Mouse (Mus musculus) right cerebral cortex, postnatal 4 days (tissue): Measurements from ENCODE around the gene Vps8.
"Not testable (repeated sequence)": the region's sequence is repeated elsewhere in the genome, so short reads cannot be mapped to it uniquely, and the experiment has no call there.

Experiments
- DNase-seq: peaks from one replicate; pipeline ENCODE4 v3.0.0-alpha.2; 2022

Gene Vps8

GRCm38 (mm10) chr16:21636156-21636853, 213.4 kb downstream of the Vps8 start:
- DNase-seq, result no peak

GRCm38 (mm10) chr16:21637201-21637819, 214.4 kb downstream of the Vps8 start:
- no peak for DNase-seq

DNA sequence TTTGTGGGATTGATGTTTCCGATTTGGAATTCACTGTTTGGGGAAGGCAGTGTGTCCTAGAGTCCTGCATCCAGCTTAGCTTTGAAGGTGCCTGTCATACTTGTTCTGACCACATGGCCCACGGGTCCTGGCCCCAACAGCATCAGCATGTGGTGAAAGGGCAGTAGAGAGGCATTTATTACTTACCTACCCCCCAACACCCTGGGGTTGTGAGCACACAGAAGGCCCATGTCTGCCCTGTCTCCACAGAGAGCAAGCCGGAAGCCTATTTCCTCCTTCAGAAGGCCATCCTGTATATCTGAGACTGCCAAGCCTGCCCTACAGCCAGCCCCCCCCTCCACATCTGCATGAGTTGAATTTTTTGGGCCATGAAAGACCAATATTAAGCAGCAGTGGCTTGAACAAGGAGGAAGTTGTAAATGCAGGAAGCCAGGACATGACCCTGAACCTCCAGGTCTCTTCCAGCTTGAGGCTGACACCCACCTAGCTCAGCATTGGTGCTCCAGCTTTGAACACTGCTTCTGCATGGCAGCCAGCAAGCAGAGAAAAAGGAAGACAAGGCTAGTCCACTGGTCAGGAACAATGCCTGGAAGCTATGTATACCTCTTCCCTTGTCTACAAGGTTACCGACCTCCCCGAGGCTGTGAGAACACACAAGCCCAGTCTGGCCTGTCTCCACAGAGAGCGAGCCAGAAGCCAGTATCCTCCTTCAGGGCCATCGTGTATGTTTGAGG, 218.0 kb downstream of the Vps8 start:
- DNase-seq, result no peak

DNA sequence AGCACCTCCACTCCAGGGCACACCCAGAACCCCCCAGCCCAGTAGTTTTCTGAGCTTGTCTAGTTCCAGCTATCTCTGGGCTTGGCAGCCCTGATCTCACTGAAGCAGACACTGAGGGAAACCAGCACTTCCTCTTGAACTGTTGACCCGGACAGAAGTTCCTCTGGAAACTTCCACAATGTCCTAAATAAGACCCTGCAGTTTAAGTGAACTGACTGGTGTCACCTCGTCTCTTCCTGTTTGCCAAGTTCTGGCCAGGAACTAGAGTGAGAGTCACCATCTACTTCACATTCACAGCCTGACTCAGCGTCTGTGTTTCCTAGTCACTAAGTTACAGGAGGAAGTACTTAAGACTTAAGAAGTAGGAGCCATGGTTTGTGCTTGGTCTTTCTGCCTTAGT, 219.0 kb downstream of the Vps8 start:
- DNase-seq, result no peak

GRCm38 (mm10) chr16:21642906-21643305, 220.0 kb downstream of the Vps8 start:
- no peak for DNase-seq

DNA sequence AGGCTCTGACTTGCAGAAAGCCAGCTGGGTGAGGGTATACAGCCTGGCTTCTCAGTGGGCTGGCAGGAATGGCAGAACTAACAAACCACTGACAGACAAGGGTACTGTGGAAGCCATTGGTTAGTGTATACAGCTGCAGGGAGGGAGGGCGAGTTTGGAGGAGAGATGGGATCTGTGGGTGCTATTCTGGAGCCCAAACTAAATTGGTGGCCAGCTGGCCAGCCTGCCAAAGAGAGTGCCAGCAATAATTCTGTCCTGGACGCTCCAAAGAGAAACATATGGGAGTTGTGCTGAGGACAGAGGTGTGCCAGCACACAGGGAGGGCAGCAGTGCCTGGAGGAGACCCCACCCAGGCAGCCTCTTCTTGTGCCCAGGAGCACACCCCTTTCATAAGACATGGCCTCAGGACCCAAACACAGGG, 220.7 kb downstream of the Vps8 start:
- DNase-seq, result no peak

- DNase-seq, result no peak
These were observed 221.2 kb downstream of the Vps8 start for GRCm38 (mm10) chr16:21644066-21644561.

DNA sequence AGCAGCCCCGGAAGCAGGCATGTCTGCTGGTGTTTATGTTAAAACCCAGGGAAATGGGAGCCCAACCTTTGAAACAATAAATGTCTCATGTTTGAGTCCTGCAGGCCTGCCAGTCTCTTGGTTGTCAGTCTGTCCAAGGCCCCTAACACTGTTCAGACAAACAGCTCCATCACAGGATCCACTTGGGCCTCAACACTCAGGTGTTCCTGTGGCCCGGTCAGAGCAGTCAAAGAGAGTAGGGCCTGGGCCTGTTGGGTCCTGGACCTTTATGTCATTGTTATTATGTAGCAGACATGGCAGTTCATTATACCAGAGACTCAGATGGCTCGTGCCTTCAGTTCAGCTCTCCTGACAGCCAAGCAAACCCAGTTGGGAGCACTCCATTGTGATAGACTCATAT, 221.7 kb downstream of the Vps8 start:
- DNase-seq, result no peak

DNA sequence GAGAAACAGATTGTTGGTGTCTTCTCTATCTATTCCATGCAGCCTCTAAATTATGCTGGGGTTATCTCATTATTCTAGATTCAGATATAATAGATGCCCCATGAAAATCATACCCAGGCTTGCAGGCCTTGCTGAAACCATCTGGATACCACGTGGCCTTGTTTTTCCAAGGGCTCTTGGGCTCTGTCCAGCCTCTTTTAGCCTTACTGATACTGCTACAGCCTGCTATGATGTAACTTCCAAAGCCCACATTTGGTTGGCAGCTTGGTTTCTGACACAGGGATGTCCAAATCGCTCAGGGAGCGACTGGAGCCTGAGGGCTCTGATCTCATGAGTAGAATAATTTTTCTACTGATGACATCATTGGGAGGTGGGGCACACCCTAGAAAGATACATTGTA, 223.0 kb downstream of the Vps8 start:
- DNase-seq, result no peak

- DNase-seq, result no peak
These were observed 223.6 kb downstream of the Vps8 start for GRCm38 (mm10) chr16:21646496-21646895.

GRCm38 (mm10) chr16:21648800-21649199, 225.9 kb downstream of the Vps8 start:
- DNase-seq, result no peak

DNA sequence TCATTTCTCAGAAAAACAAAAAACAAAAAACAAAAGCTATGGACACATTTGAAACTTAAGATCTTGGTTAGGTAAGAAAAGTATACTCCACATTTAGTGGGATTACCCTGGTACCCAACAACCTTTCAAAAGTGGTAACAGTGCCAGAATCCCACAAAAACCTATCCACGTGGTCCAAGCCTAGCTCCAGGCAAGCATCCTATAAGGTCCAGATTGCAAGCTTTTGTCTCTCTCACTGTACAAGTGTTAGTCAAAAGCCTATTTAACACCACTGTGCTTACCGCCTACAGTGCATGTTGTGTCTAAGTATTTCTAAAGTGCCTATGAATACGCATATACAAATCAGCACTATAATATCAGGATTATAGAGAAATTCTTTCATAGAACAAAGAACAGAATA, 227.4 kb downstream of the Vps8 start:
- DNase-seq, result no peak

- no peak for DNase-seq
These were observed 228.2 kb downstream of the Vps8 start for GRCm38 (mm10) chr16:21651161-21651560.

GRCm38 (mm10) chr16:21653151-21653550, 230.2 kb downstream of the Vps8 start:
- no peak for DNase-seq

DNA sequence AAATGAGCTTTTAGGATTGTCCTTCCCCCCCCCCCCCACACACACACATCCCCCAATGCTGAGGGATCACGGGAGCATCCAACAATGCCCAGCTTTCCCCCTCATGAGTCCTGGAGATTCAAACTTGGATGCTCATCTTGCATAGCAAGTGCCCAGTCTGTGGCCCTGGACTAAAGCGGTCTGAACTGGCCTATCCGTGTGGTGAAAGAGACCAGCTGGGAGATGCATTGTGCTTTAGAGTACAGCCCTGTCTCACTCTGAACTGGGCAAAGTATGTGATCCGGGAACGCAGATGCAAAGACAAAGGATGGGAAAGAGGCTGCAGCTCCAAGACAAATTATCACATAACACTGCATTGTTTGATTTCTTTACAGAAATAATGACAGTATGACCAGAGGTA, 231.5 kb downstream of the Vps8 start:
- DNase-seq, result no peak

- DNase-seq, result no peak
These were observed 232.4 kb downstream of the Vps8 start for GRCm38 (mm10) chr16:21655291-21655690.

DNA sequence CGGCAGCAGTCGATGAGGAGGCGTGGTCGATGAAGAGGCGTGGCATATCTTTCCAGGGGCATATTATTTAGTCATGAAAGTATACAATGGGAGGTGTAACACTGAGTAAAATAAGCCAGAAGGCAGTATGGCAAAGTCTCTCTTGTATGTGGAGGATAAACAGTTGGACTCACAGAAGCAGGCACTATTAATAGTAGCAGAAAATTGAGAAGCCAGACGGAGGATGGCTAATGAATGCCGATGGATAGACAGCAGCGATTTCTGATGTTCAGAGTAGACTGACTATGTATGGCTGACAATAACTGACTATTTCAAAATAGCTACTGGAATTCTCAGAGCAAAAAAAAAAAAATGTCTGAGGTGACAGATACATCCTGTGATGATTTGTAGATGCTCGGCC, 233.0 kb downstream of the Vps8 start:
- DNase-seq, result no peak

GRCm38 (mm10) chr16:21664633-21665363, 241.9 kb downstream of the Vps8 start:
- DNase-seq, result no peak

- DNase-seq, result no peak
These were observed 242.6 kb downstream of the Vps8 start for GRCm38 (mm10) chr16:21665423-21665986.

- DNase-seq, result no peak
These were observed 249.0 kb downstream of the Vps8 start for GRCm38 (mm10) chr16:21671878-21672277.

- DNase-seq, result not testable (repeated sequence)
These were observed 250.1 kb downstream of the Vps8 start for GRCm38 (mm10) chr16:21673046-21673445.

- DNase-seq, result not testable (repeated sequence)
These were observed 250.7 kb downstream of the Vps8 start for GRCm38 (mm10) chr16:21673651-21674050.

- no peak for DNase-seq
These were observed 253.9 kb downstream of the Vps8 start for GRCm38 (mm10) chr16:21676791-21677190.
